Mouse (Mus musculus): ENCODE results near the gene Fbxl16.
A peak's percentile ranks its signal among the peaks of the same experiment; 100 is the strongest.

Gene Fbxl16

GRCm38 (mm10) chr17:25808789-25809605 is at the start of gene Fbxl16:
Gene Fbxl16 (plus strand): TSS chr17:25809085.
- DNase-seq (ENCODE audit: low spot score): peak; percentile 95

- no peak for DNase-seq (ENCODE audit: low spot score)
Observed at GRCm38 (mm10) chr17:25760148-25760547, 48.7 kb upstream of the Fbxl16 start.

GRCm38 (mm10) chr17:25761561-25761970 is 47.3 kb upstream of the Fbxl16 start:
- DNase-seq (ENCODE audit: low spot score): no peak

- no peak for DNase-seq (ENCODE audit: low spot score)
Observed at GRCm38 (mm10) chr17:25762591-25762990, 46.3 kb upstream of the Fbxl16 start.

GRCm38 (mm10) chr17:25765886-25766285 is 43.0 kb upstream of the Fbxl16 start:
- no peak for DNase-seq (ENCODE audit: low spot score)

- DNase-seq (ENCODE audit: low spot score): peak; percentile 80
Observed at GRCm38 (mm10) chr17:25769331-25769730, 39.6 kb upstream of the Fbxl16 start.

- peak; percentile 99 for DNase-seq (ENCODE audit: low spot score)
Observed at GRCm38 (mm10) chr17:25773549-25774120, 35.2 kb upstream of the Fbxl16 start, which contains the start of gene Narfl. Gene Narfl (plus strand): TSS chr17:25773776.

GRCm38 (mm10) chr17:25775318-25776062 is 33.4 kb upstream of the Fbxl16 start:
- no peak for DNase-seq (ENCODE audit: low spot score)

GRCm38 (mm10) chr17:25777948-25778347 is 30.9 kb upstream of the Fbxl16 start:
- DNase-seq (ENCODE audit: low spot score): no peak

- DNase-seq (ENCODE audit: low spot score): no peak
Observed at GRCm38 (mm10) chr17:25781339-25781738, 27.5 kb upstream of the Fbxl16 start.

- DNase-seq (ENCODE audit: low spot score): peak; percentile 89
Observed at GRCm38 (mm10) chr17:25783086-25783485, 25.8 kb upstream of the Fbxl16 start.

- no peak for DNase-seq (ENCODE audit: low spot score)
Observed at GRCm38 (mm10) chr17:25783861-25784574, 24.9 kb upstream of the Fbxl16 start.

GRCm38 (mm10) chr17:25785281-25785745 is 23.6 kb upstream of the Fbxl16 start, which contains the start of gene Haghl:
Gene Haghl (minus strand): TSS chr17:25785673.
- DNase-seq (ENCODE audit: low spot score): peak; percentile 97

- no peak for DNase-seq (ENCODE audit: low spot score)
Observed at GRCm38 (mm10) chr17:25786280-25786679, 22.6 kb upstream of the Fbxl16 start, which contains the start of gene Ccdc78. Gene Ccdc78 (plus strand): TSS chr17:25786580.

GRCm38 (mm10) chr17:25786781-25787504 is 21.9 kb upstream of the Fbxl16 start:
- DNase-seq (ENCODE audit: low spot score): no peak

GRCm38 (mm10) chr17:25791320-25791842 is 17.5 kb upstream of the Fbxl16 start:
- DNase-seq (ENCODE audit: low spot score): peak; percentile 76

- peak; percentile 91 for DNase-seq (ENCODE audit: low spot score)
Observed at GRCm38 (mm10) chr17:25791843-25792527, 16.9 kb upstream of the Fbxl16 start.

- peak; percentile 85 for DNase-seq (ENCODE audit: low spot score)
Observed at GRCm38 (mm10) chr17:25792615-25793014, 16.3 kb upstream of the Fbxl16 start, which contains the start of gene Fam173a. Gene Fam173a (minus strand): TSS chr17:25792901.

- DNase-seq (ENCODE audit: low spot score): no peak
Observed at GRCm38 (mm10) chr17:25794197-25794596, 14.7 kb upstream of the Fbxl16 start.

- no peak for DNase-seq (ENCODE audit: low spot score)
Observed at GRCm38 (mm10) chr17:25794998-25795397, 13.9 kb upstream of the Fbxl16 start.
